In the genomic region with DNA sequence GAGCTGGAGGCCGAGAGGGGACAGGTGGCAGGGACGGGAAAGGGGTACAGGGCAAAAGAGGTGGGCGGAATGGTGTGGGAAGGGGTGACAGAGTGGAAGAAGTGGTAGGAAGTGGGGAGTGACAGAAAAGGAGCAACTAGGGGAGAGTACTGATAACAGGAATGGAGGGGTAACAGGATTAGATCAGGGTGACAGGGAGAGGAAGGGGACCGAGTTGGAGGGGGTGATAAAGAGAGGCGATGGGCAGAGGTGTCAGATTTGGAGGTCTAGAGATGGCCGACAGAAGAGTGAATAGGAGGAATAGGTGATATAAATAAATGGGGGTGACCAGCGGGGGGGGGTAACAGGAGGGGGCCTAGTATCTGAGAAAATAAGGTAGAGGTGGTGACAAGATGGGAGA, we compare ENCODE assay signal across 8 mouse cellular contexts. TPM values are rescaled to one million over a fixed set of nuclear protein-coding genes. Genes with fewer than 3 reads are reported as not detected.
DNase-seq lines count a peak whose midpoint lies in the region; ATAC-seq and TF ChIP-seq lines count a peak whose summit lies in the region.

No protein-coding gene starts in this region.

- peak overlapping the region; percentile 64 for H3K4me2 ChIP-seq in hindbrain, embryonic 11.5 days (replicated peaks; ENCODE audit: low read depth, low read length)
- peak overlapping the region; percentile 79 for H3K4me2 ChIP-seq in midbrain, embryonic 11.5 days

- no peak for TF ChIP-seq POLR2A in kidney, adult 2 months (IDR thresholded peaks at IDR 0.05; ENCODE audit: low read depth, low read length)

- H3K36me3 ChIP-seq in kidney, adult 2 months (ENCODE audit: control insufficient read depth, insufficient read depth, low read length), result no peaks in the 10 kb centered on the region
- no peaks in the 10 kb centered on the region for H3K36me3 ChIP-seq in hindbrain, embryonic 11.5 days (ENCODE audit: control insufficient read depth, insufficient read depth, low read length)
- H3K36me3 ChIP-seq in midbrain, embryonic 11.5 days (ENCODE audit: control insufficient read depth, insufficient read depth, low read length), result peaks cover 4% of the 10 kb centered on the region; the same call in 1 of the 2 replicates

- H3K9ac ChIP-seq in hindbrain, embryonic 11.5 days (ENCODE audit: low read depth, low read length), result peak overlapping the region; percentile 79
- H3K9ac ChIP-seq in midbrain, embryonic 11.5 days (ENCODE audit: low read length), result peak overlapping the region; percentile 62

- no peak for TF ChIP-seq CTCF in kidney, adult 2 months (conservative IDR thresholded peaks at IDR 0.05; ENCODE audit: insufficient read depth, insufficient read length, low read depth, low read length)

- H3K4me3 ChIP-seq in kidney, adult 2 months (ENCODE audit: insufficient read depth, low read depth, low read length), result peak overlapping the region; percentile 77
- peak overlapping the region; percentile 64 for H3K4me3 ChIP-seq in hindbrain, embryonic 11.5 days (ENCODE audit: low read depth, low read length)
- peak overlapping the region; percentile 55 for H3K4me3 ChIP-seq in midbrain, embryonic 11.5 days (ENCODE audit: low read depth, low read length)

- no peak for ATAC-seq in hindbrain, embryonic 11.5 days (ENCODE audit: low FRiP score)
- no peak for ATAC-seq in midbrain, embryonic 11.5 days (ENCODE audit: low FRiP score)

- H3K27me3 ChIP-seq in kidney, adult 2 months (replicated peaks; ENCODE audit: control insufficient read depth, insufficient read depth, low read length), result no peaks in the 10 kb centered on the region
- H3K27me3 ChIP-seq in hindbrain, embryonic 11.5 days (ENCODE audit: control insufficient read depth, insufficient read depth, low read length), result no peaks in the 10 kb centered on the region
- no peaks in the 10 kb centered on the region for H3K27me3 ChIP-seq in midbrain, embryonic 11.5 days (ENCODE audit: control insufficient read depth, insufficient read depth, low read length)

- no peak for DNase-seq in kidney, adult 2 months
- no peak for DNase-seq in kidney, postnatal 36 days
- DNase-seq in T-cell, adult 2 months (ENCODE audit: low spot score), result peak; percentile 39
- no peak for DNase-seq in hindbrain, embryonic 11.5 days (ENCODE audit: low spot score)
- no peak for DNase-seq in midbrain, embryonic 11.5 days (ENCODE audit: low spot score, missing footprints)
- no peak for DNase-seq in adrenal gland, postnatal 10 days
- DNase-seq in Muller cell, postnatal 12 days (ENCODE audit: inconsistent ontology term), result no peak
- no peak for DNase-seq in yolk sac, embryonic 10.5 days (ENCODE audit: low spot score)

- H3K4me1 ChIP-seq in kidney, adult 2 months (ENCODE audit: control insufficient read depth, insufficient read depth, low read length), result peaks cover 9% of the 10 kb centered on the region
- peaks cover 3% of the 10 kb centered on the region for H3K4me1 ChIP-seq in hindbrain, embryonic 11.5 days (replicated peaks; ENCODE audit: control insufficient read depth, insufficient read depth, low read length)
- peaks cover 17% of the 10 kb centered on the region for H3K4me1 ChIP-seq in midbrain, embryonic 11.5 days (ENCODE audit: control insufficient read depth, insufficient read depth, low read length)

- peak overlapping the region; percentile 63 for H3K27ac ChIP-seq in kidney, adult 2 months (ENCODE audit: insufficient read depth, low read depth, low read length)
- H3K27ac ChIP-seq in hindbrain, embryonic 11.5 days (ENCODE audit: low read depth, low read length), result peak overlapping the region; percentile 79
- peak overlapping the region; percentile 20; the same call in 1 of the 2 replicates for H3K27ac ChIP-seq in midbrain, embryonic 11.5 days (ENCODE audit: low read depth, low read length)

- no peaks in the 10 kb centered on the region for H3K9me3 ChIP-seq in hindbrain, embryonic 11.5 days (ENCODE audit: control insufficient read depth, low read length)
- no peaks in the 10 kb centered on the region for H3K9me3 ChIP-seq in midbrain, embryonic 11.5 days (ENCODE audit: control insufficient read depth, low read length)

- WGBS in kidney, adult 2 months, result 2% methylated on average over 7 of the region's 7 CpGs
- 7% methylated on average over 7 of the region's 7 CpGs for WGBS in hindbrain, embryonic 11.5 days
- WGBS in midbrain, embryonic 11.5 days, result 9% methylated on average over 7 of the region's 7 CpGs

RNA-seq across cellular contexts. Expression of gene Cic, which starts 1.1 kb away (rescaled TPM):
- 41.8 and 41.9 TPM in 2 replicates for polyA plus RNA-seq in kidney, adult 2 months (2012; rRNA removed)
- polyA plus RNA-seq in hindbrain, embryonic 11.5 days (2014; fragmentation: Nextera tagmentation; extraction: Ambion mirVana), result 25.4 and 39.0 TPM in 2 replicates
- 25.5 and 29.7 TPM in 2 replicates for polyA plus RNA-seq in midbrain, embryonic 11.5 days (2014; fragmentation: Nextera tagmentation; extraction: Ambion mirVana)
- total RNA-seq in adrenal gland, postnatal 10 days (2021), result 100 to 1,000 TPM in 1 of 2 experiments, 10 to 100 TPM in 1; 92.7 to 116 TPM

RNA-seq across cellular contexts. Expression of gene Erf, which starts 18.0 kb away (rescaled TPM):
- polyA plus RNA-seq in kidney, adult 2 months (2012; rRNA removed), result 37.0 and 46.2 TPM in 2 replicates
- 12.8 and 14.2 TPM in 2 replicates for polyA plus RNA-seq in hindbrain, embryonic 11.5 days (2014; fragmentation: Nextera tagmentation; extraction: Ambion mirVana)
- 11.7 and 13.9 TPM in 2 replicates for polyA plus RNA-seq in midbrain, embryonic 11.5 days (2014; fragmentation: Nextera tagmentation; extraction: Ambion mirVana)
- total RNA-seq in adrenal gland, postnatal 10 days (2021), result 10 to 100 TPM; 33.0 to 42.3 TPM

RNA-seq across cellular contexts. Expression of gene Pafah1b3, which starts 29.2 kb away (rescaled TPM):
- 48.9 and 50.2 TPM in 2 replicates for polyA plus RNA-seq in kidney, adult 2 months (2012; rRNA removed)
- polyA plus RNA-seq in hindbrain, embryonic 11.5 days (2014; fragmentation: Nextera tagmentation; extraction: Ambion mirVana), result 335 and 344 TPM in 2 replicates
- polyA plus RNA-seq in midbrain, embryonic 11.5 days (2014; fragmentation: Nextera tagmentation; extraction: Ambion mirVana), result 306 and 332 TPM in 2 replicates
- 10 to 100 TPM; 38.1 to 39.7 TPM for total RNA-seq in adrenal gland, postnatal 10 days (2021)

RNA-seq across cellular contexts. Expression of gene Gsk3a, which starts 30.9 kb away (rescaled TPM):
- polyA plus RNA-seq in kidney, adult 2 months (2012; rRNA removed), result 127 and 128 TPM in 2 replicates
- polyA plus RNA-seq in hindbrain, embryonic 11.5 days (2014; fragmentation: Nextera tagmentation; extraction: Ambion mirVana), result 14.1 and 16.1 TPM in 2 replicates
- 12.8 and 14.6 TPM in 2 replicates for polyA plus RNA-seq in midbrain, embryonic 11.5 days (2014; fragmentation: Nextera tagmentation; extraction: Ambion mirVana)
- total RNA-seq in adrenal gland, postnatal 10 days (2021), result 10 to 100 TPM; 92.5 to 96.7 TPM

RNA-seq across cellular contexts. Expression of gene Prr19, which starts 32.6 kb away (rescaled TPM):
- polyA plus RNA-seq in kidney, adult 2 months (2012; rRNA removed), result 0.08 TPM in 1 of 2 replicates, not detected in the other
- polyA plus RNA-seq in hindbrain, embryonic 11.5 days (2014; fragmentation: Nextera tagmentation; extraction: Ambion mirVana), result 0.86 and 1.3 TPM in 2 replicates
- 1.1 and 1.2 TPM in 2 replicates for polyA plus RNA-seq in midbrain, embryonic 11.5 days (2014; fragmentation: Nextera tagmentation; extraction: Ambion mirVana)
- not detected for total RNA-seq in adrenal gland, postnatal 10 days (2021)

Comparison
In these comparisons a context has a peak if more than half of its experiments do, and no peak if none do; other contexts are left out.
1. H3K27ac ChIP-seq: peak in every context shown above with its lines; median percentile 79 in hindbrain, embryonic 11.5 days; 63 in kidney, adult 2 months; 20 in midbrain, embryonic 11.5 days.